Comparison of ENCODE assay signal across 8 mouse cellular contexts in the genomic region with DNA sequence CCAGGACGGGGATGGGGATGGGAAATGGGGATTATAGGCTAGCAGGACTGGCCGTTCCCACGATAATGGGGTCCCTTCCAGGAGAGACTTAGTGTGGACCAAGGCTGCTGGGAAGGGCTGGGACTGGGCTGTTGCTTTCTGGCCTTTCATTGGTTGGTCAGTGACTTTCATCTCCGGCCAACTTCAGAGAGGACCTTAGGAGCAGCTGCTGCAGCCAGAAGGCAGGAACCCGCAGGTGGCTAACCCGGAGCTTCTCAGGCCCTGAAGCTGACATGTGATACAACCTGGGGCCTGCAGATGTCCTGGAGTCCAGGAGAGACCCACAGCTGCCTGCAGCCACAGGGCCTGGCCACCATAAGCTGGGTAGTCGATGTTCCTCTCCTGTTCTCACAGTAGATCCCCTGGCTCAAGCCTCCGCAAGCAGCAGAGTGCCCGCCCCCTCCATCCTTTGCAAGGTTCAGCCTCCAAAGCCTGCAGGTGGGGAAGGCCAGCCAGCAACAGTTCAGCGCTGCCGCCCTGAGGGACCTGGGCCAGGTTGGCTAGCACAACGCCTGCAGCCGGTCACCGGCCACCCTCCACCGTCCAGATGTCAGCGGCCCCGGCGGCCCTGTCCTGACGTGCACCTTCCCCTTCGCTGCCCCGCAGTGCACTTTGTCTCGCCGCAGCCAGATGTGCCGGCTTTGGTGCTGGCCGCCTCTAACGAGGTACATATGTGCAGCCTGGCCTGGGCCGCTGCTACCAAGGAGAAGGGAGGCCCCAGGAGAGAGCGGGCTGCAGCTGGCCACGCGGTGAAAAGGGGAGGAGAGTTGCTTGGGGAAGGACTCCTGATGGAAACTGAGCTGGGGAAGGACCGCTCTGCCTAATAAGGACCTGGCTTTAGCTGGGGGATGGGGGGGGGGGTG. TPM values are rescaled to one million over a fixed set of nuclear protein-coding genes. Genes with fewer than 3 reads are reported as not detected.
DNase-seq lines count a peak whose midpoint lies in the region; ATAC-seq and TF ChIP-seq lines count a peak whose summit lies in the region.

No protein-coding gene starts in this region.

- TF ChIP-seq POLR2A in heart, adult 2 months (IDR thresholded peaks at IDR 0.05; ENCODE audit: insufficient read depth, low read depth, low read length), result no peak; the same call in 1 of the 2 replicates

- H3K27ac ChIP-seq in ES-E14 (ENCODE audit: insufficient read depth, low read depth, low read length, poor library complexity, severe bottlenecking), result no peak overlapping the region
- H3K27ac ChIP-seq in heart, adult 2 months, result peak overlapping the region; percentile 64
- H3K27ac ChIP-seq in kidney, embryonic 14.5 days (ENCODE audit: low read depth, low read length), result peak overlapping the region; percentile 55; the same call in 1 of the 2 replicates
- H3K27ac ChIP-seq in midbrain, embryonic 12.5 days (replicated peaks), result peak overlapping the region; percentile 7

- no peaks in the 10 kb centered on the region for H3K27me3 ChIP-seq in heart, adult 2 months (ENCODE audit: control insufficient read depth, insufficient read depth, low read length)
- no peaks in the 10 kb centered on the region; the same call in 1 of the 2 replicates for H3K27me3 ChIP-seq in kidney, embryonic 14.5 days (ENCODE audit: control insufficient read depth, insufficient read depth, low read length)
- H3K27me3 ChIP-seq in midbrain, embryonic 12.5 days, result peaks cover 10% of the 10 kb centered on the region

- no peaks in the 10 kb centered on the region for H3K9me3 ChIP-seq in ES-E14 (ENCODE audit: control insufficient read depth, insufficient read depth, low read depth, low read length)
- no peaks in the 10 kb centered on the region for H3K9me3 ChIP-seq in kidney, embryonic 14.5 days (ENCODE audit: control insufficient read depth, low read length)
- no peaks in the 10 kb centered on the region for H3K9me3 ChIP-seq in midbrain, embryonic 12.5 days

- TF ChIP-seq CTCF in heart, adult 2 months (IDR thresholded peaks at IDR 0.05), result no peak

- H3K79me2 ChIP-seq in heart, adult 2 months (replicated peaks; ENCODE audit: control insufficient read depth, insufficient read depth, low read length), result no peaks in the 10 kb centered on the region

- H3K4me1 ChIP-seq in ES-E14 (ENCODE audit: control insufficient read depth in 2 of 2, insufficient read depth in 2 of 2, low read length in 2 of 2, poor library complexity in 1 of 2), result peaks cover 4 to 25% of the 10 kb centered on the region in 2 experiments; a peak in 2 of 4 replicates
- H3K4me1 ChIP-seq in heart, adult 2 months (ENCODE audit: control insufficient read depth, insufficient read depth, low read length), result peaks cover 6% of the 10 kb centered on the region
- peaks cover 12% of the 10 kb centered on the region for H3K4me1 ChIP-seq in kidney, embryonic 14.5 days (ENCODE audit: control insufficient read depth, insufficient read depth, low read length)
- peaks cover 12% of the 10 kb centered on the region for H3K4me1 ChIP-seq in midbrain, embryonic 12.5 days

- no peaks in the 10 kb centered on the region for H3K36me3 ChIP-seq in ES-E14 (ENCODE audit: control insufficient read depth, insufficient read depth, low read length, poor library complexity, severe bottlenecking)
- no peaks in the 10 kb centered on the region for H3K36me3 ChIP-seq in heart, adult 2 months (ENCODE audit: control insufficient read depth, insufficient read depth, low read length)
- no peaks in the 10 kb centered on the region for H3K36me3 ChIP-seq in kidney, embryonic 14.5 days (ENCODE audit: control insufficient read depth, insufficient read depth, low read length)
- H3K36me3 ChIP-seq in midbrain, embryonic 12.5 days, result no peaks in the 10 kb centered on the region

- ATAC-seq in kidney, embryonic 14.5 days (ENCODE audit: low FRiP score, low TSS enrichment), result peak; percentile 83
- peak; percentile 44; the same call in 1 of the 2 replicates for ATAC-seq in midbrain, embryonic 12.5 days (ENCODE audit: low FRiP score, low read depth)

- TF ChIP-seq EP300 in heart, adult 2 months (IDR thresholded peaks at IDR 0.05; ENCODE audit: insufficient read depth, low read depth, low read length), result no peak

- intact Hi-C loops in heart, adult 2 months (cut with DNase I), result no loop called here
- intact Hi-C loops in left cerebral cortex, postnatal 36 days (cut with DNase I), result no loop called here

- peak overlapping the region; percentile 16 for H3K9ac ChIP-seq in ES-E14 (ENCODE audit: insufficient read depth, low read depth, low read length, poor library complexity, severe bottlenecking)
- H3K9ac ChIP-seq in heart, adult 2 months (ENCODE audit: low read depth, low read length), result peak overlapping the region; percentile 50
- H3K9ac ChIP-seq in kidney, embryonic 14.5 days (ENCODE audit: low read depth, low read length), result peak overlapping the region; percentile 48; the same call in 1 of the 2 replicates
- H3K9ac ChIP-seq in midbrain, embryonic 12.5 days (replicated peaks), result no peak overlapping the region

- 18% methylated on average over 31 of the region's 31 CpGs for WGBS in heart, adult 2 months
- 8% methylated on average over 31 of the region's 31 CpGs for WGBS in kidney, embryonic 14.5 days
- 7% methylated on average over 31 of the region's 31 CpGs for WGBS in midbrain, embryonic 12.5 days

- H3K4me2 ChIP-seq in kidney, embryonic 14.5 days (replicated peaks; ENCODE audit: low read depth, low read length), result peak overlapping the region; percentile 56
- H3K4me2 ChIP-seq in midbrain, embryonic 12.5 days (replicated peaks), result peak overlapping the region; percentile 50

- peak overlapping the region; percentile 48 to 54 for H3K4me3 ChIP-seq in ES-E14 (ENCODE audit: insufficient read depth in 1 of 2, low read depth in 1 of 2, low read length in 2 of 2, poor library complexity in 1 of 2, severe bottlenecking in 1 of 2)
- peak overlapping the region; percentile 28; the same call in 1 of the 2 replicates for H3K4me3 ChIP-seq in heart, adult 2 months
- peak overlapping the region; percentile 27 for H3K4me3 ChIP-seq in kidney, embryonic 14.5 days (ENCODE audit: low read length)
- peak overlapping the region; percentile 22 for H3K4me3 ChIP-seq in midbrain, embryonic 12.5 days

- in situ Hi-C loops in ES-E14 (cut with MboI; ENCODE audit: low sequenced_read_pairs in 2 of 2, unreplicated experiment in 2 of 2), result no loop called here

- DNase-seq in ES-E14 (ENCODE audit: low read depth, low spot score), result no peak
- peak; percentile 92 for DNase-seq in embryo, embryonic 11 days
- peak; percentile 72 to 80 for DNase-seq in heart, adult 2 months
- DNase-seq in urinary bladder, postnatal 4 days (ENCODE audit: low spot score in 2 of 2), result peak; percentile 61 to 71
- no peak for DNase-seq in left cerebral cortex, postnatal 36 days (ENCODE audit: low spot score in 2 of 2)
- no peak for DNase-seq in left cerebral cortex, adult 18-20 months (ENCODE audit: low spot score in 2 of 2)

TF ChIP-seq in ES-E14, 5 proteins besides CTCF, POLR2A, EP300 and RAD21:
- TF ChIP-seq MAFK (IDR thresholded peaks at IDR 0.05; ENCODE audit: insufficient read depth, low read depth, low read length) (no peak), CHD2 (IDR thresholded peaks at IDR 0.05; ENCODE audit: low read depth, low read length) (no peak), ZNF384 (IDR thresholded peaks at IDR 0.05; ENCODE audit: low read depth, low read length) (no peak), HCFC1 (IDR thresholded peaks at IDR 0.05; ENCODE audit: borderline replicate concordance, insufficient read depth, low read length) (no peak), ZC3H11A (IDR thresholded peaks at IDR 0.05; ENCODE audit: borderline replicate concordance, low read depth, low read length) (no peak)

RNA-seq across cellular contexts. Expression of gene Fgd2, which starts 55.3 kb away (rescaled TPM):
- total RNA-seq in ES-E14 (2012; rRNA removed), result 1.9 and 3.8 TPM in 2 replicates
- total RNA-seq in heart, adult 2 months (2021), result 1 to 10 TPM; 1.9 to 2.4 TPM
- 5.9 and 9.2 TPM in 2 replicates for polyA plus RNA-seq in heart, adult 2 months (2012; rRNA removed)
- 9.5 and 9.6 TPM in 2 replicates for polyA plus RNA-seq in kidney, embryonic 14.5 days (2014; fragmentation: Nextera tagmentation; extraction: Ambion mirVana)
- polyA plus RNA-seq in midbrain, embryonic 12.5 days (2016; fragmentation: Nextera tagmentation; extraction: Ambion mirVana), result 3.6 and 5.3 TPM in 2 replicates
- total RNA-seq in left cerebral cortex, postnatal 36 days (2021), result 1 to 10 TPM; 5.6 to 7.0 TPM
- total RNA-seq in left cerebral cortex, adult 18-20 months (2021), result 1 to 10 TPM; 5.0 to 6.0 TPM

Comparison
In these comparisons a context has a peak if more than half of its experiments do, and no peak if none do; other contexts are left out.
1. DNase-seq: peak in embryo, embryonic 11 days (single experiment), heart, adult 2 months (2 of 2) and urinary bladder, postnatal 4 days (2 of 2); none in ES-E14 (single experiment), left cerebral cortex, postnatal 36 days (0 of 2) and left cerebral cortex, adult 18-20 months (0 of 2).
2. Peak in every context shown above with its lines, with median percentiles within 50 percentile points of each other: H3K4me3 ChIP-seq.